Mouse (Mus musculus) cerebellum, adult 18-20 months (tissue): ENCODE results near the gene Cntn4.
"Not testable (repeated sequence)": the region's sequence is repeated elsewhere in the genome, so short reads cannot be mapped to it uniquely, and the experiment has no call there.

Experiments used
- DNase-seq, 2 experiments: peaks; one replicate each; pipeline ENCODE4 v3.0.0; 2021

Gene Cntn4

GRCm38 (mm10) chr6:106335066-106335465, 657.6 kb downstream of the Cntn4 start:
- peak in 1 of 2 experiments; percentile 12 for DNase-seq

- no peak for DNase-seq
These were observed 659.3 kb downstream of the Cntn4 start for GRCm38 (mm10) chr6:106336805-106337204.

GRCm38 (mm10) chr6:106337829-106338228, 660.4 kb downstream of the Cntn4 start:
- DNase-seq: no peak

- DNase-seq: no peak
These were observed 663.7 kb downstream of the Cntn4 start for GRCm38 (mm10) chr6:106341114-106341513.

- DNase-seq: no peak
These were observed 672.6 kb downstream of the Cntn4 start for GRCm38 (mm10) chr6:106350072-106350471.

GRCm38 (mm10) chr6:106351389-106351788, 673.9 kb downstream of the Cntn4 start:
- DNase-seq: no peak

- not testable (repeated sequence) for DNase-seq
These were observed 681.3 kb downstream of the Cntn4 start for GRCm38 (mm10) chr6:106358801-106359200.

GRCm38 (mm10) chr6:106381288-106382025, 704.0 kb downstream of the Cntn4 start:
- peak; percentile 86 to 92 for DNase-seq

GRCm38 (mm10) chr6:106387833-106388406, 710.5 kb downstream of the Cntn4 start:
- no peak for DNase-seq

- no peak for DNase-seq
These were observed 730.6 kb downstream of the Cntn4 start for GRCm38 (mm10) chr6:106408014-106408413.

GRCm38 (mm10) chr6:106408634-106409033, 731.2 kb downstream of the Cntn4 start:
- DNase-seq: no peak

GRCm38 (mm10) chr6:106422947-106423346, 745.5 kb downstream of the Cntn4 start:
- DNase-seq: no peak

GRCm38 (mm10) chr6:106423471-106423870, 746.0 kb downstream of the Cntn4 start:
- DNase-seq: peak in 1 of 2 experiments; percentile 43

- no peak for DNase-seq
These were observed 749.2 kb downstream of the Cntn4 start for GRCm38 (mm10) chr6:106426615-106427014.

GRCm38 (mm10) chr6:106431466-106431865, 754.0 kb downstream of the Cntn4 start:
- no peak for DNase-seq

GRCm38 (mm10) chr6:106440786-106441185, 763.3 kb downstream of the Cntn4 start:
- peak; percentile 67 to 79 for DNase-seq

- no peak for DNase-seq
These were observed 763.8 kb downstream of the Cntn4 start for GRCm38 (mm10) chr6:106441246-106441645.

GRCm38 (mm10) chr6:106454131-106454838, 776.8 kb downstream of the Cntn4 start:
- no peak for DNase-seq

GRCm38 (mm10) chr6:106455616-106456015, 778.2 kb downstream of the Cntn4 start:
- DNase-seq: no peak

GRCm38 (mm10) chr6:106458166-106458565, 780.7 kb downstream of the Cntn4 start:
- DNase-seq: no peak

GRCm38 (mm10) chr6:106462403-106462802, 784.9 kb downstream of the Cntn4 start:
- no peak for DNase-seq

- no peak for DNase-seq
These were observed 786.4 kb downstream of the Cntn4 start for GRCm38 (mm10) chr6:106463857-106464256.

- DNase-seq: no peak
These were observed 788.3 kb downstream of the Cntn4 start for GRCm38 (mm10) chr6:106465766-106466165.
